ENCODE assay signal across 12 mouse cellular contexts in genomic region chr15:85665181-85665821, GRCm38 (mm10).
DNase-seq lines count a peak whose midpoint lies in the region; ATAC-seq and TF ChIP-seq lines count a peak whose summit lies in the region.
"Had no signal": no experiment of that assay in that cellular context is flagged by ENCODE, and none has a peak within 500 bp of the region (broad histone marks: within the 10 kb centered on the region; RNA-seq: fewer than 3 reads in every experiment).

No protein-coding gene starts in this region.

- no peak for ATAC-seq in hindbrain, embryonic 16.5 days
- no peak for ATAC-seq in hindbrain, embryonic 11.5 days (ENCODE audit: low FRiP score)

- H3K9ac ChIP-seq in hindbrain, embryonic 16.5 days (ENCODE audit: low read depth, low read length): peak overlapping the region; percentile 8; the same call in 1 of the 2 replicates
- no peak overlapping the region for H3K9ac ChIP-seq in hindbrain, embryonic 11.5 days (ENCODE audit: low read depth, low read length)
- H3K9ac ChIP-seq: limb, embryonic 15.5 days had no signal

- WGBS in hindbrain, embryonic 16.5 days: 77% methylated on average over 12 of the region's 12 CpGs
- WGBS in hindbrain, embryonic 11.5 days: 76% methylated on average over 12 of the region's 12 CpGs

- H3K9me3 ChIP-seq in hindbrain, embryonic 16.5 days (ENCODE audit: control insufficient read depth, low read length): no peaks in the 10 kb centered on the region
- no peaks in the 10 kb centered on the region for H3K9me3 ChIP-seq in hindbrain, embryonic 11.5 days (ENCODE audit: control insufficient read depth, low read length)
- H3K9me3 ChIP-seq: limb, embryonic 15.5 days had no signal

- no peaks in the 10 kb centered on the region for H3K36me3 ChIP-seq in hindbrain, embryonic 16.5 days (ENCODE audit: control insufficient read depth, insufficient read depth, low read length)
- no peaks in the 10 kb centered on the region for H3K36me3 ChIP-seq in hindbrain, embryonic 11.5 days (ENCODE audit: control insufficient read depth, insufficient read depth, low read length)
- H3K36me3 ChIP-seq in testis, adult 2 months (ENCODE audit: control insufficient read depth, insufficient read depth, low read length): no peaks in the 10 kb centered on the region

- TF ChIP-seq POLR2A in testis, adult 2 months (IDR thresholded peaks at IDR 0.05; ENCODE audit: control insufficient read depth, low read depth, low read length): no peak

- H3K4me2 ChIP-seq in hindbrain, embryonic 16.5 days (ENCODE audit: low read length): no peak overlapping the region
- no peak overlapping the region for H3K4me2 ChIP-seq in hindbrain, embryonic 11.5 days (replicated peaks; ENCODE audit: low read depth, low read length)
- H3K4me2 ChIP-seq: limb, embryonic 15.5 days had no signal

- H3K4me3 ChIP-seq in hindbrain, embryonic 16.5 days (ENCODE audit: low read length): no peak overlapping the region
- no peak overlapping the region for H3K4me3 ChIP-seq in hindbrain, embryonic 11.5 days (ENCODE audit: low read depth, low read length)
- no peak overlapping the region for H3K4me3 ChIP-seq in testis, adult 2 months (ENCODE audit: control insufficient read depth, low read depth, low read length)
- H3K4me3 ChIP-seq: limb, embryonic 15.5 days had no signal

- DNase-seq in adrenal gland, adult 2 months: peak; percentile 64
- no peak for DNase-seq in adrenal gland, postnatal 10 days
- no peak for DNase-seq in hindbrain, embryonic 11.5 days (ENCODE audit: low spot score)
- DNase-seq in testis, postnatal 10 days (ENCODE audit: low spot score): no peak
- no peak for DNase-seq in right cerebral cortex, adult 18-20 months
- no peak for DNase-seq in ovary, adult 18-20 months (ENCODE audit: low spot score)
- DNase-seq: gastrocnemius, postnatal 25 days; lung, postnatal 14 days; thymus, postnatal 4 days had no signal

- TF ChIP-seq CTCF in testis, adult 2 months (IDR thresholded peaks at IDR 0.05; ENCODE audit: control insufficient read depth, insufficient read depth, insufficient replicate concordance, low read depth, low read length): no peak

- peaks cover 24% of the 10 kb centered on the region for H3K27me3 ChIP-seq in hindbrain, embryonic 16.5 days (replicated peaks; ENCODE audit: control insufficient read depth, insufficient read depth, low read length)
- H3K27me3 ChIP-seq in hindbrain, embryonic 11.5 days (ENCODE audit: control insufficient read depth, insufficient read depth, low read length): peaks cover 82% of the 10 kb centered on the region
- H3K27me3 ChIP-seq in testis, adult 2 months (ENCODE audit: control insufficient read depth, insufficient read depth, low read length): no peaks in the 10 kb centered on the region

- H3K27ac ChIP-seq in hindbrain, embryonic 16.5 days (ENCODE audit: low read depth, low read length): no peak overlapping the region; the same call in 1 of the 2 replicates
- H3K27ac ChIP-seq in hindbrain, embryonic 11.5 days (ENCODE audit: low read depth, low read length): no peak overlapping the region
- peak overlapping the region; percentile 34 for H3K27ac ChIP-seq in testis, adult 2 months (ENCODE audit: control insufficient read depth, insufficient read depth, low read depth, low read length)

- peaks cover 17% of the 10 kb centered on the region for H3K4me1 ChIP-seq in hindbrain, embryonic 16.5 days (ENCODE audit: control insufficient read depth, insufficient read depth, low read depth, low read length)
- H3K4me1 ChIP-seq in hindbrain, embryonic 11.5 days (replicated peaks; ENCODE audit: control insufficient read depth, insufficient read depth, low read length): peaks cover 8% of the 10 kb centered on the region
- H3K4me1 ChIP-seq in testis, adult 2 months (ENCODE audit: control insufficient read depth, insufficient read depth, low read length): peaks cover 7% of the 10 kb centered on the region
